Mouse (Mus musculus) v-Abl transformed pro-B cells (cell line): Measurements from ENCODE around the gene Pla2g1b.

ENCODE experiments used
- in situ Hi-C, 2 experiments: fragments of 400-800 bp; cut with MboI; formaldehyde crosslinking; loops; one replicate each; pipeline ENCODE4 v1.15.1; 2025; ENCODE audit not compliant: unreplicated experiment in 2 of 2

Gene Pla2g1b

DNA sequence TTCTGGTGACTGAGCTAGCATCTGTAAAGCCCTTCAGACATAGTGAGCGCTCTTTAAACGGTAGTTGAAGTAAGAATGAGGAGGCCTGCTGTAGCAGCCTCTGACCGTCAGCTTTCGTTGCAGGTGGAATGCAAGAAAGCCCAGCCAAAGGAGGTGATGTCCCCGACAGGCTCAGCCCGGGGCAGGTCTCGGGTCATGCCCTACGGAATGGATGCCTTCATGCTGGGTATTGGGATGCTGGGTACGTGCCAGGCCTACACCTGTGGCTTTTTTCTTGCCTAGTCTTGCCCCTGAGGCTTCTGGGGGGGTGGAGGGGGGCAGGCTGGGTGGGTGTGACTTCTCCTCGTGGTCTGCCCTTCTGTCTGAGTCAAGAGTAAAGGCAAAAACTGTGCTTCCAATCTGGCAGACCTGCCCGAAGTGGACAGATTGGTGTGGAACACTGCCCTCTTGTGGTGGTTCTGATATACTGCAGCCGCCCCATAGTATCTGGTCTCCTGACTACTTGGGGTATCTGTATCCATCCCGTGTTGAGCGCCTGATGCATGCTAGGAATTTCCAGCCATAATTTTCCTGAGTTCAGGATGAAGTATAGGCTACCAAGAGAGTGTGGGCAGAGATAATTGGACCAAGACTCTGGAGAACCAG lies 24.7 kb upstream of the Pla2g1b start:
- in situ Hi-C loops, result loop anchor here in 1 of 2 experiments (5.0 to 25.0 kb wide), 3 partner anchors 84 to 467 kb away; partner anchors contain the start of genes Coq5 and Hnf1a

DNA sequence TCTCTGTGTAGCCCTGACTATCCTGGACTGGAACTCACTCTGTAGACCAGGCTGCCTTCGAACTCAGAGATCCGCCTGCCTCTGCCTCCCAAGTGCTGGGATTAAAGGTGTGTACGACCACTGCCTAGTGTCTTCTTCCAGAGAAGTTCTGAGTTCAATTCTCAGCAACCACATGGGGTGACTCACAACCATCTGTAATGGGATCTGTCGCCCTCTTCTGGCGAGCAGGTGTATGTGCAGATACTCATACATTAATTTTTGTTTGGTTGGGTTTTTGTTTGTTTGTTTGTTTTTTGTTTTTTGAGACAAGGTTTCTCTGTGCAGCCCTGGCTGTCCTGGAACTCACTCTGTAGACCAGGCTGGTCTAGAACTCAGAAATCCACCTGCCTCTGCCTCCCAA lies 23.4 kb upstream of the Pla2g1b start:
- in situ Hi-C loops, result loop anchor here in 1 of 2 experiments (5.0 to 25.0 kb wide), 3 partner anchors 85 to 468 kb away; partner anchors contain the start of genes Coq5 and Hnf1a

DNA sequence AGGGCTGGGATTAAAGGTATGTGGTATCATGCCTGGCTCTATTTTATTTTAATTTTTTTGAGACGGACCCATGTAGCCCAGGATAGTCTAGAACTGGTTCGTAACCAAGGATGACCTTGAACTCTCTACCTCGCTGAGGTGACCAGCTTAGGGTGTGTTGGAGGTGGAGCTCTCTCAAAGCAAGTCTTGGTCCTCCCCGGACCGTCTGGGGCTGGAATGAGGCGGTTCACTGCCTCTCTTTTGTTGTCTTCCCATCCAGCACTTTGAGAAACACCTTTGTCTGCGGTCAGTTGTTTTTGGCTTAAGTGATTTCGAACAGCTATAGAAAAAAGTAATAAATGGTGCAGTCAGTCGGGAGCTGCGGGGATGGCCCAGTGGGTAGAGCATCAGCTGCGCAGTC lies 21.9 kb upstream of the Pla2g1b start:
- in situ Hi-C loops, result loop anchor here in 1 of 2 experiments (5.0 to 25.0 kb wide), 3 partner anchors 87 to 469 kb away; partner anchors contain the start of genes Coq5 and Hnf1a

DNA sequence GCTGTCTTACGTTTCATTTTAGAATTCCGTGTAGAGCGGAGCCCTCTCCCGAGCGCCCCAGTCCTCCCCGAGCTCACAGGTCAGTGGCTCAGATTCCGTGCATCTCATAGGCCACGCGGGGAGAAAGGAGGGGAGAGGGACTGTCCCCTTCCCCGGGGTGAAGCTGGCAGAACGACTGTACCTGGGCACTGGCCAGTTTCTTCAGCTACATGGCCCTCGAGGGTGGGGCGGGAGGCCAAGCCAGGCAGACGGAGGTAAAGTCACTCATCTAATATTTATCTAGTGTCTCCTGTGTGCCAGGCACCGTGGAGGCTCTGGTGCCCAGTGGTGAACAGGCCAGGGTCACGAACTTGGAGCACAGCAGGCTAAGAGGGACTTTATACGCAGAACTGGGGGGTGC lies 19.0 kb upstream of the Pla2g1b start:
- in situ Hi-C loops, result loop anchor here (5.0 to 25.0 kb wide), 3 partner anchors 90 to 472 kb away; partner anchors contain the start of genes Coq5 (in 1 of the 2) and Hnf1a (in 1 of the 2)

DNA sequence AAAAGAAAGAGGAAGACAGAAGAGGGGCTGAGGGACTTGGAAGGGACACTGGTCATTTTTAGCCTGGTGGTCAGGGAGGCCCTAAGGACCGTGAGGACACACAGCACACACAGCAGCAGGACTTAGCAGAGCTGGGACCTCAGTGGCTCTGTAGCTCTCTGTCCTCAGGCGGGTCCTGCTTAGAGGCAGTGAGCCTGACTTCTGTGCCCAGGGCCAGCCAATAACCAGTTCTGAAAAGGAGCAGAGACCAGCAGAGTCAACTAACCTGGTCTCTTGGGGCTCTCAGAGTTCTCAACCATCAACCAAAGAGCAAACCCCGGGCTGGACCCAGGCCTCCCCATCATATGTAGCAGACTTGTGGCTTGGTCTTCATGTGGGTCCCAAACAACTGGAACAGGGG lies 16.8 kb upstream of the Pla2g1b start:
- in situ Hi-C loops, result loop anchor here (5.0 to 25.0 kb wide), 3 partner anchors 92 to 474 kb away; partner anchors contain the start of genes Coq5 (in 1 of the 2) and Hnf1a (in 1 of the 2)

DNA sequence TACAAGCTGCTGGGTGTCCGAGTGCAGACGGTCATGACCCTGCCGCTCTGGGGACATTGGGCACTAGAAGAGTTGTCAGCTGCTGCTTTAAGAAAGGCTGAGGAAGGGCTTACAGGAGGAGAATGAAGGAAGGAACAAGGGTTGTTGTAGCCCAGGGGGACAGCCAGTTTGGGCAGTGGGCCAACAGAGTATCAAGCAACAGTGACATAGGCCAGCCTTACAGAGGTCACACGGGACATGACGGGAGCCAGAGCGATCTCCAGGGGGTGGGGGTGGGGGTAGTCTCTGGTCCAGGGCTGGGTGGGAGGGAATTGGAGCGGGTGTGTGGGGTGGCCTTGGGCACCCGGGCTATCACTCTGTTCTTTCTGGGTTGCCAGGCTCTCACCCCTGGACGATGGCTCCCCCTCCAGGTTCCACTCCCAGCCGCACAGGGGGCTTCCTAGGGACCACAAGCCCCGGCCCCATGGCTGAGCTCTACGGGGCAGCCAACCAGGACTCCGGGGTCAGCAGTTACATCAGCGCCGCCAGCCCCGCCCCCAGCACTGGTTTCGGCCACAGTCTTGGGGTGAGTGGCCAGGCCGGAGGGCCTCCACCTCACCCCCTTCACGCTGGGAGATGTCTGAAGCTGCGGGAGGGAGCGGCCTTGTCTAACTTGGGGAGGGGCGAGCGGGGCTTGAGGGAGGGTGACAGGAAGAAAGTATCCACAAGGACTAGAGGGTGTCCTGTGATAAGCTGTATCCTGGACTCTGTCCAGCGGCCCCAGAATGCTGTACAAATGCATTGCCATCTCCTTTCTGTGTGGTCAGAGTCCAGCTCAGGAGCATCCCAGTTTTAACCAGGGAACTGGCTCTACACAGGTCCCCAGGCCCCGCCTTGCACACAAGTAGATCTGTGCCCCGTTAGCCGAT lies 15.4 kb upstream of the Pla2g1b start:
- in situ Hi-C loops, result loop anchor here in 1 of 2 experiments (25.0 kb wide), 1 partner anchor 488 kb away; the partner anchor contains the start of gene Hnf1a

DNA sequence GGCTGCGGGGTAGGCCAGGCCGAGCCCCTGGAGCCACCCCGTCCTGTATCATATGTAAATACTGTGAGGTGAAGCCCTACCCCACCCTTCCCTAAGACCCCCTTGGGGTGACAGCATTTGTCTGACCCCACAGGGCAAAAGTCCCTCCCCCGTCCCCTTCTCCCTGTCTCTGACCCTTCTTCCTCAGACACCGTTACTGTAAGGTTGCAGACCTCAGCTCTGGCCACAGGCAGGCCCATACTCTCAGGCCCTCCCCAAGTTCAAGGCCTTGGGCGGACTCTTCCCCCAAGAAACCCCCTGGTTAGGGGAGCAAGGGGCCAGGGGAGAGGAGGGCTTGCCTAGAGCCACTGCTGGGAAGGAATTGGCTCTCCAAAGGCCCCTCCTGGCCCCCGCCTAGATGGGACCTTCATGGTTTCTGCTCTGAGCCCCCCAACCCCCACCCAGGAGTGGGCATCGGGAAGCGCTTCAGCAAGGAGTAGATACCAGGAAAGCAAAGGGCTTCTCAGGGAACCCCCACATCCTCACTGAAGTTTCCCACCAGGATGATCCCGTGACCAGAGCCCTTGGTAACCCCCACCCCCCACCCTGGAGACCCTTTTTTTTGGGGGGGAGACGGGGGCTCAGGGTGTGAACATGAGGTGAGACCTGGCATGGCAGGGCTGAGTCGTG lies 11.5 kb upstream of the Pla2g1b start:
- in situ Hi-C loops, result loop anchor here in 1 of 2 experiments (25.0 kb wide), 1 partner anchor 492 kb away; the partner anchor contains the start of gene Hnf1a

DNA sequence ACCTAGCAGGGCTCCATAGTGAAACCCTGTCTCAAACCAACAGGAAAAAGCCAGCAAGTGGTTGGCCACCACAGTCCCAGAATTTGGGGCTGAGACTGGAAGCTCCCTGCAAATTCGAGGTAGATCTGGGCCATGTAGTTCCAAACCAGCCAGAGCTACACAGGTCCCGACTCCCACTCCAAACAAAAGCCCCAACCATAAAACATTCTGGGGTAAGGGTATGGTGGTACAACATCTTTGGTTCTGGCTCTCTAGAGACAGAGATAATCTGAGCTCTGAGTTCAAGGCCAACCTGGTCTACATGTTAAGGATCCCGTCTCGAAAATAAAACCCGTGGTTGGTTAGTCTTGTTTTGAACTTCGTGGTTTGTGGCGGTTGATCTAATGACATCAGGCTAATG lies 10.2 kb upstream of the Pla2g1b start:
- in situ Hi-C loops, result loop anchor here in 1 of 2 experiments (25.0 kb wide), 1 partner anchor 494 kb away; the partner anchor contains the start of gene Hnf1a

DNA sequence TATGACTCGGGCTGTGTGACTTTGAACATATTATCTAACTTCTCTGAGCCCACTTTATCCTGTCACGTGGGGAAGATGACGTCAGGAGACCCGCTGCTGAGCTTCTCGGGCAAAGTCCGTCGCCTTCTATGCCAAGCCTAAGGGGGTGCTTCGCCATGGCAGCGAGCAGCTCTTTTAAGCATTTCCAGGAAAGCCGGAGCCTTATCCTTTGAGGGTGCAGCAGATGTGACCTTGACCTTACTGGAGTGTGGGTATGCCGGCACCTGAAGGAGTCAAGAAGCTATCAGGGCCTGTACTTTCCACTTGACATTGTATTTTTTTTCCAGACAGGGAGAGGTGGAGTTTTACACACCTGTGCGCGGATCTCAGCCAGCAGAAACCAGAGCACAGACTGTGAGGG lies 7.1 kb upstream of the Pla2g1b start:
- in situ Hi-C loops, result loop anchor here in 1 of 2 experiments (25.0 kb wide), 1 partner anchor 497 kb away; the partner anchor contains the start of gene Hnf1a

DNA sequence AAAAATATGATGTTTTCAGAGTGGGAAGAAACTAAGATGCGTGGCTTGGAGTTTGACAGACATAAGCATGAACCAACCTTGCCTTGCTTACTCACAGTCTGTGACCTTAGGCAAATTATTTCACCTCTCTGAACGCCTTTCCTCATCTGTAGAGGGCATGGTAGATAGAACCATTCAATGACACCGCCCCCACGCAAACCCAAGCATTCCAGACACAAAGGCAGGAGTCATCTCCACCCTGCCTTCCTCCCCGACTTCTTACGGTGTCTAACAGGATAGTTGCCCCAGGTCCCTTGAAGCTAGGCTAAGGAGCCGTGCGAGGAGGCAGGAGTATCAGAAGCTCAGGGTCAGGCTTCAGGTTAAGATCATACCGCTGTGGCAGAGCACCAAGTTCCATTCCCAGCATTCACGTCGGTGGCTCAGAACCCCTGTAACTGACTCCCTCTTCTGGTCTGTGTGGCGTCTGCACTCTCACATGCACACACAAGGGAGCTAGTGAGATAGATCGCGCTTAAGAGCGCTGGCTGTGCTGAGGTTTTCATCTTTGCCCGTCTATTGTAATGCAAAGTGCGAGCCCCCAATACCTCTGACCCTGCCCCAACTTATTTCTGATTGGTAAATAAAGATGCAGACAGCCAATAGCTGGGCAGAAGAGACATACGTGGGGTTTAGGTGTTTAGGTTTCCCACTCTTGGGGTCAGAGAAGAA lies 1.5 kb upstream of the Pla2g1b start:
- in situ Hi-C loops, result loop anchor here in 1 of 2 experiments (25.0 kb wide), 1 partner anchor 502 kb away; the partner anchor contains the start of gene Hnf1a

DNA sequence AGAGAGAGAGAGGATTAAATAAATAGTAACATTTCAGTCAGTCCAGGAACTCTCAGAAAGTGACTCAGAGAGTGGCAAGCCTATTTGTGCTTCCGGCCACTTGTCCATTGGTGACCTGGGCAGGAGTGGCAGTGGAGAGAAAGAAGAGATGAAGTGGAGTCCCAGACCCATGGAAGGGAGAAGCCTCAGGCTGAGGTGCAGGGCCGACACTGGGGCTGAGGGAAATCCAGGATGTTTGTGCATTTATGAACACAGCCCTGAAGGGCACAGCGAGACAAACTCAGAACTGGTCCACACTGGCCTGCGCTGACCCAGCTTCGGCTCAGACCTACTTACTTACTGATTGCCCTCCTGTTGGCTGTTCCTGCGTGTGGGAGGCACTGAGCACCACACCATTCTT lies 3.7 kb downstream of the Pla2g1b start:
- in situ Hi-C loops, result loop anchor here in 1 of 2 experiments (25.0 kb wide), 1 partner anchor 507 kb away; the partner anchor contains the start of gene Hnf1a

DNA sequence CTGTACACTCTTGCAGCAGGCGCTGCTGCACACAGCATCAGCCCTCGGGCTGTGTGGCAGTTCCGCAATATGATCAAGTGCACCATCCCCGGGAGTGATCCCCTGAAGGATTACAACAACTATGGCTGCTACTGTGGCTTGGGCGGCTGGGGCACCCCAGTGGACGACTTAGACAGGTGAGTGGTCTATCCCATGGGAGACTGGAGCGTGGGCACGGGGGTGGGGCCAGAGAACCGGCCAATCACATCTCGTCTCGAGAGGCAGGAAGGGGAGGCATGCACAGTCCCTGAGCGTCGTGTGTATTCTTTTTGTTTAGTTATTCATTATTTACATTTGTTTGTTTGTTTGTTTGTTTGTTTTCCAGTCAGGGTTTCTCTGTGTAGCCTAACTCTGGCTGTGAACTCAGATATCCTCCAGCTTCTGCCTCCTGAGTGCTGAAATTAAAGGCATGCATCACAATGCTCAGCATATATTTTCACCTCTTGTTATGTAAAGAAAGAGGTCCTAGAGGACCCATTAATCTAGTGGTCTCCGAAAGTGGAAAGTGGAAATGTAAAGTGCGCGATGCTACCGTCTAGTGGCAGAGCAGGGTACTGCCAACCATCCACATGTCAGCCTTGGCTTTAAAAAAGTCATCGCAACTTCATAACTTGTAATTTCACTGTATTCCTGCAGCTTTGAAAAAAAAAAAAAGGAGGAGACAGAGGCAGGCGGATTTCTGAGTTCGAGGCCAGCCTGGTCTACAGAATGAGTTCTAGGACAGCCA lies 4.9 kb downstream of the Pla2g1b start:
- in situ Hi-C loops, result loop anchor here in 1 of 2 experiments (25.0 kb wide), 1 partner anchor 509 kb away; the partner anchor contains the start of gene Hnf1a

DNA sequence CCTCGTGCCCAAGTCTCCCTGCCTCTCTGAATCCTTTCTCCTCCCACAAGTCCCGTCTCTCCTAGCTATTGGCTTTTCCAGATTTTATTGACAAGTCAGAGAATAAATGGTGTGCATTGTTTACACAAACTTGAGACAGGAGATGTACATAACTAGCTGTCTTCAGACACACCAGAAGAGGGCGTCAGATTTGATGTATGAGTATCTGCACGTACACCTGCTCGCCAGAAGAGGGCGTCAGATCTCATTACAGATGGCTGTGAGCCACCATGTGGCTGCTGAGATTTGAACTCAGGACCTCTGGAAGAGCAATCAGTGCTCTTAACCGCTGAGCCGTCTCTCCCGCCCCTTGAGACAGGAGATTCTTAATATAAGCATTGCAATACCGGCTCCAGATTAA lies 7.1 kb downstream of the Pla2g1b start:
- in situ Hi-C loops, result loop anchor here in 1 of 2 experiments (25.0 kb wide), 1 partner anchor 511 kb away; the partner anchor contains the start of gene Hnf1a

DNA sequence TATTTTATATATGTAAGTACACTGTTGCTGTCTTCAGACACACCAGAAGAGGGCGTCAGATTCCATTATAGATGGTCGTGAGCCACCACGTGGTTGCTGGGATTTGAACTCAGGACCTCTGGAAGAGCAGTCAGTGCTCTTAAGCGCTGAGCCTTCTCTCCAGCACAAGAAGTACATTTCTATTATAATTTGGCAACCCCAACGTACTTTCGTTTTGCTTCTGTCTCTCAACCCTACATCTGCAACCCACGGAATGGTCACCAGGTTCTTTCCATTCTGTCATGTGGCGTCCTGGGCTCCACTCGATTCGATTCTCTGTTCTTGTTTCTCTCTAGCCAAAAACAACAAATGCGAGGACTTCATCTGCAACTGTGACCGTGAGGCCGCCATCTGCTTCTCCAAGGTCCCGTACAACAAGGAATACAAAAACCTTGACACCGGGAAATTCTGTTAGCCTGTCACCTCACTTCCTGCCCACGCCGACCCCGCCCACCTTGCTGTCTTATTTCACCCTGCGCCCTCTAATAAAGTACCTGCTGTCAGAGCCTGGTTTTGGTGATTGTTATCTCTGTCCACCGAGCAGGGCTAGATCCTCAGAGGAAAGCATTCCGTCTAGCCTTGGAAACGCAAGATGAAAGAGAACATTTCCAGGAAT lies 8.2 kb downstream of the Pla2g1b start:
- in situ Hi-C loops, result loop anchor here in 1 of 2 experiments (25.0 kb wide), 1 partner anchor 512 kb away; the partner anchor contains the start of gene Hnf1a

DNA sequence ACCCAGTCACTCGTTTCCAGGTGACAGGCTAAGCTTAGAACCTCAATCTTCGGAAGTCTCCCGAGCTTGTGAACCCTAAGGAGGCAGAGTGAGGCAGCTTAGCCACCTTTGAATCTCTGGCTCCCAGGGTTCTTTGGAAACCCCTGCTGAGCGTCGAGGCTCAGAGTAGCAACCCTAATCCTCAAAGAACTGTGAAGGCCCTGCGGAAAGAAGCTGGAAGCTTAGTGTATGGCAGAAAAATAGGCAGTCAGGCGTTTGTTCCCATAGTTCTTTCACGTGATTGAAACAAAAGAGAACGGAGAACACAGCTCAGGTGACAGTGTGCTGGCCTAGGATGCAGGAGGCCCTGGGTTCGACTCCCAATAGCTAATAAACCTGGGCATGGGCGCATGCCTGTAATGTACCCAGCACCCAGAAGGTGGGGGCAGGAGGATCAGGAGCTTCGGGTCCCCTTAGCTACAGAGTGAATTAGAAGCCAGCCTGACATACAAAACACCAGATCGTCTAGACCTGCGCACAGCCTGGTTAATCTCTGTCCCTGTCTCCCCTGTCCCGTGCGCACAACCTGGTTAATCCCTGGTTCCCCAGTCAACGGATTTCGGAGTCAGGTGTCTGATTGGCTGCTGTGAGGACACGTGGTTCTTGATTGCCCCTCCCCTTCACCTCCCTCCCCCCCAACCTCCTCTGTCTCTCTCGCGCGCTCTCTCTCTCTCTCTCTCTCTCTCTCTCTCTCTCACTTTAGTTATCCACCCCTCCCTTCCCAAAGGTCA lies 9.5 kb downstream of the Pla2g1b start:
- in situ Hi-C loops, result loop anchor here in 1 of 2 experiments (25.0 kb wide), 1 partner anchor 1663 kb away; the partner anchor contains the start of gene Tmem119

DNA sequence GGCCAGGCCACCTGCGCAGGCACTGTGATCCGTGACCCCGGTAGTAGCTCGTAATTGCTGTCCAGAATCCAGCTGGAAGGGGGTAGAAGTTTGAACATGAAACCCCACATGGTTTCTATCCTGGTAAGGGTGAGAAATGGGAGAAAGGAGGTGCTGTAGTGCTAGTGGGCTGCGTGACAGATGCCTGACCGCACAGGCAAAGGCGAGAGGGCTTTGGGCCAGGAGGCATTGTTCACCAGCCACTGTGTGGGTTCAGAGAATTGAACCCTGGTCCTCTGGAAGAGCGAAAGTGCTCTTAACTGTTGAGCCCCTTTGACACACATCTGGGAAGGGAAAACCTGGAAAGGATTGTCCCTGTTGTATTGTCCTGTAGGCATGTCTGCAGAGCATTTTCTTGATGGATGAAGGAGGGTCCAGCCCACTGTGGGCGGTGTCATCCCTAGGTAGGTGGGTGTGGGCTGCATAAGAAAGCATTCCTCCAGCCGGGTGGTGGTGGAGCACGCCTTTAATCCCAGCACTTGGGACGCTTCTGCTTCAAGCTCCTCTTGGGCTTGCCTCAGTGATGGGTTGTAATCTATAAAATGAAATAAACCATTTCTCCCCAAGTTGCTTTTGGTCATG lies 10.2 kb downstream of the Pla2g1b start:
- in situ Hi-C loops, result loop anchor here in 1 of 2 experiments (25.0 kb wide), 1 partner anchor 1664 kb away; the partner anchor contains the start of gene Tmem119
